Mouse (Mus musculus): Measurements from ENCODE around the gene Tmcc2.

Gene Tmcc2

DNA sequence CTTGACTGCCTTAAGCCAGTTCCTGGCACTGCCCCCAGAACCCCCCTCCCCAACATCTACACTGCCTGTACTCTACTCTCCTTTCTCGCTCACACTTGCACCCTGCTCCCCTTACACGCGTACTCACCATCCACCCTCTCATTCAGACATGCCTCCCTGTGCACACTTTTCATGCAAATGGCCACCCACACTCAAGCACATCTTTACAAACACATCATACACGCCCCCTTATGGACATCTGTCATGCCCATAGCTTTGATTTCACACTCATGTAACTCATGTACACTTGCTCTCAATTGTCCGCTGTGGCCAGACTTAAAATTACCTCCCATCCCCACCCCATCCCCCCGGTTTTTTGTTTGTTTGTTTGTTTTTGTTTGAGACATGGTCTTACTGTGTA, 83.1 kb downstream of the Tmcc2 start:
- Histone ChIP-seq H3K27me3 (ENCODE audit: insufficient read depth, low read length) (peaks cover 25% of the 10 kb centered on the region), H3K4me1 (replicated peaks; ENCODE audit: low read depth, low read length) (peaks cover 64% of the 10 kb centered on the region), H3K4me3 (replicated peaks; ENCODE audit: low read length) (no peak overlapping the region), H3K36me3 (ENCODE audit: insufficient read depth, low read length) (no peaks in the 10 kb centered on the region), H3K9me3 (ENCODE audit: low read length) (no peaks in the 10 kb centered on the region)
- no peak for TF ChIP-seq POU5F1 (IDR thresholded peaks at IDR 0.05; ENCODE audit: borderline replicate concordance, low read length)
- TF ChIP-seq CTCF (conservative IDR thresholded peaks at IDR 0.05; ENCODE audit: low read length) = no peak
- no peak for TF ChIP-seq NANOG (IDR thresholded peaks at IDR 0.05; ENCODE audit: borderline replicate concordance, low read length)

DNA sequence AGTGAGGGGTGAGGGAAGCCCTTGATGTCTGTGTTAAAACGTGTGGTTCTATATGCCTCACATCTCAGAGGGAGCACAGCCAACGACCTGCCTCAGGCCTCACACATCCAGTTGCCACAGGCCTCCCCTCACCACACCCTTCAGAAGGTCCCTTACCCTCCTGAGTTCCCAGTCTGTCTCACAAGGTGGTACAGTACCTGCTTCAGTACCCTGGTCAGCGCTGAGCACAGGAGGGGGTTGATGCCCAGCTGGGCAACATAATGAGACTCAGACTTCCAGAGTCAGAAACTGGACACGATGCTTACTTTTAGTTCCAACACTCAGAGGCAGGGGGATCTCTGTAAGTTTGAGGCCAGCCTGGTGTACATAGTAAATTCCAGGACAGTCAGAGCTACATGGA, 84.3 kb downstream of the Tmcc2 start:
- TF ChIP-seq CTCF (conservative IDR thresholded peaks at IDR 0.05; ENCODE audit: low read length) (no peak), NANOG (IDR thresholded peaks at IDR 0.05; ENCODE audit: borderline replicate concordance, low read length) (no peak; the same call in 1 of the 2 replicates), POU5F1 (IDR thresholded peaks at IDR 0.05; ENCODE audit: borderline replicate concordance, low read length) (no peak)
- Histone ChIP-seq H3K4me1 (replicated peaks; ENCODE audit: low read depth, low read length) (peaks cover 65% of the 10 kb centered on the region), H3K36me3 (ENCODE audit: insufficient read depth, low read length) (no peaks in the 10 kb centered on the region), H3K27me3 (ENCODE audit: insufficient read depth, low read length) (peaks cover 36% of the 10 kb centered on the region), H3K9me3 (ENCODE audit: low read length) (no peaks in the 10 kb centered on the region), H3K4me3 (replicated peaks; ENCODE audit: low read length) (no peak overlapping the region)

Data from E14TG2a.4 (cell line).